Mouse (Mus musculus) kidney, embryonic 14.5 days (tissue): Measurements from ENCODE around the gene Tead3. TPM values are rescaled to one million over a fixed set of nuclear protein-coding genes. Genes with fewer than 3 reads are reported as not detected.
A peak's percentile ranks its signal among the peaks of the same experiment; 100 is the strongest.
"Not testable (repeated sequence)": the region's sequence is repeated elsewhere in the genome, so short reads cannot be mapped to it uniquely, and the experiment has no call there.

Experiments
- ATAC-seq: fragments of 200-750 bp; cut with Nextera tagmentation; 2 replicates; pipeline ENCODE4 v1.8.0; 2017; ENCODE audit warnings: moderate number of reproducible peaks, mild to moderate bottlenecking, moderate TSS enrichment, moderate library complexity; ENCODE audit not compliant: low FRiP score, low TSS enrichment
- H3K27ac ChIP-seq: fragments of 300-500 bp; sonication (generic); 2 replicates; pipeline ENCODE4 v1.5.1; 2014; ENCODE audit warnings: low read depth, mild to moderate bottlenecking, low read length, moderate library complexity, mixed read lengths
- H3K27me3 ChIP-seq: fragments of 300-500 bp; sonication (generic); 2 replicates; pipeline ENCODE4 v1.6.1; 2014; ENCODE audit warnings: mild to moderate bottlenecking, low read length; ENCODE audit not compliant: control insufficient read depth, insufficient read depth
- H3K36me3 ChIP-seq: fragments of 300-500 bp; sonication (generic); 2 replicates; pipeline ENCODE4 v1.6.1; 2014; ENCODE audit warnings: low read length, mixed read lengths; ENCODE audit not compliant: control insufficient read depth, insufficient read depth
- H3K4me1 ChIP-seq: fragments of 300-500 bp; sonication (generic); 2 replicates; pipeline ENCODE4 v1.6.1; 2014; ENCODE audit warnings: low read length, mixed read lengths; ENCODE audit not compliant: control insufficient read depth, insufficient read depth
- H3K4me2 ChIP-seq: fragments of 300-500 bp; sonication (generic); replicated peaks from 2 replicates; pipeline ENCODE4 v1.6.1; 2014; ENCODE audit warnings: low read depth, mild to moderate bottlenecking, low read length
- H3K4me3 ChIP-seq: fragments of 300-500 bp; sonication (generic); 2 replicates; pipeline ENCODE4 v1.5.1; 2014; ENCODE audit warnings: mild to moderate bottlenecking, low read length
- H3K9ac ChIP-seq: fragments of 300-500 bp; sonication (generic); 2 replicates; pipeline ENCODE4 v1.6.1; 2014; ENCODE audit warnings: low read depth, mild to moderate bottlenecking, low read length, moderate library complexity
- H3K9me3 ChIP-seq: fragments of 300-500 bp; sonication (generic); 2 replicates; pipeline ENCODE4 v1.6.1; 2016; ENCODE audit warnings: low read length; ENCODE audit not compliant: control insufficient read depth
- WGBS: fragments of 180-500 bp; shearing (Covaris S2); extraction: QIAGEN DNeasy Blood & Tissue Kit; methylation state at CpG from one replicate; pipeline ENCODE4 v1.1.7; 2014; 5-methylcytosine and 5-hydroxymethylcytosine counted together
- polyA plus RNA-seq: library from polyadenylated mRNA; unstranded; fragments of >200 nt; fragmentation: Nextera tagmentation; extraction: Ambion mirVana; gene quantifications from 2 replicates; pipeline ENCODE4 v1.2.1, GENCODE M21; 2014

The Tead3 gene
- polyA plus RNA-seq, 1 experiment from 2014 or later = 10.9 TPM

DNA sequence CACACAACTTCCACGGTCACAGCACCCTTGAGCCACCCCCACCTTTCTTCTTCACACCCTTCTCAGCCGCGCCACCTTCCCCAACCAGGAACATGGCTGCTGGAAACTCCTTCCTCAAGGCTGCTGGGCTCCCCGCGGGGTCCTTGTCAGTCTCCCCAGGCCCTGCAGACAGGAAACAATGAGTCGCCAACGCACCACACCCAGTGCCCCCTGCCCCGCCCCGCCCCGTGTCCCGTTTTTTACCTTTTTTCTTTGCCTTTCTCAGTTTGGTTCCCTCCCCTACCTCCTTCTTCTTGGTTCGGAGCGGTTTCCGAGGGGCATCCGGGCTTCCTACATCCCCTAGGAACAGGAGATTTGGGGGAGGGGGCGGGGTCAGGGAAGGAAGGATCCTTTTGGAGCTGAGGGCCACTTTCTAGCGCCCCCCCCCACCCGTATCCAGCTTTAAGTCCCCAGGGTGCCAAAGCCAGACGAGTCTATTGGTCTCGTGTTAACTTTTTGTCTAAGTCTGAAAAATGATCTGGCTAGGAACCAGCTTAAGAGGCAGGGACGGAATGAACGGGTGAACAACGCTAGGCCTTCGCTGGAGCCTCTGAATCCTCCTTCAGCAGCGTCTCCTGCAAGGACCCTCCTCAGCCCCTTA, 12.2 kb upstream of the Tead3 start:
- H3K9me3 ChIP-seq = no peaks in the 10 kb centered on the region
- no peaks in the 10 kb centered on the region for H3K36me3 ChIP-seq
- no peak for ATAC-seq
- WGBS = 4% methylated on average over 25 of the region's 25 CpGs
- peaks cover 25% of the 10 kb centered on the region for H3K4me1 ChIP-seq
- peaks cover 34% of the 10 kb centered on the region for H3K27me3 ChIP-seq
- H3K4me2 ChIP-seq = peak overlapping the region; percentile 39
- H3K27ac ChIP-seq = no peak overlapping the region
- peak overlapping the region; percentile 32 for H3K4me3 ChIP-seq
- peak overlapping the region; percentile 25 for H3K9ac ChIP-seq

DNA sequence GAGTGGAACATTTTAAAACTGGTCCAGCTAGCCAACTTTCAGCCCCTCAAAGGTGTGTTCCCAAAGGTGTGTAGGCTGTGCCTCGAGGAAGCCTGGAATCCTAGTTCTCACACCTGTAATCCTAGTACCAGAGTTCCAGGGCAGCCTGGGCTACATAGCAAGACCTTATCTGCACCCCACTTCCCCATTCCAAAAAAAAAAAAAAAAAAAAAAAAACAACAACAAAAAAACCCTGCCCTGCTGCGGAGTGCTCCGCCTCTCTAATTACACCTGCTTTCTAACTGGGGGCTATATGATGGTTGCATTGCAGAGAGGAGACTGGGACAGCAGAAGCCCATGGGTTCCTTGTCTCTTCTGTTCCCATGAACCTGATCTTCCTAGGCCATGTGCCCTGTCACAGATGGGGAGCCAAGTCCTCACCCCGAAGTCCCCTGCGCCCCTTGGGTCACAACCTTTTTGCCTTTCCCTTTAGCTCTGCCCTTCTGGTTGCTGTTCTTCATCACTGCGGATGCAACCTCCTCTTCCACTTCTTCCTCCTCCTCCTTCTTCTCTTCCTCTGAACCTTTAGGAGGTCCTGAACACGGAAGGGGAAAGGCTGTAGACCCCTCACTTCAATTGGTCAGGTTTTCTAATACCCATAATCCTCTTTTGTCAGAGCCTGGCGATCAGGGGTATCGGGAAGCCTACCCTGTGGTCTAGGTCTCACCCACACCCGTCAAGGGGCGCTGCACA, 11.5 kb upstream of the Tead3 start:
- Histone ChIP-seq H3K27me3 (peaks cover 34% of the 10 kb centered on the region), H3K36me3 (no peaks in the 10 kb centered on the region), H3K9ac (peak overlapping the region; percentile 25; the same call in 1 of the 2 replicates), H3K4me1 (peaks cover 25% of the 10 kb centered on the region), H3K27ac (no peak overlapping the region), H3K4me2 (peak overlapping the region; percentile 39), H3K9me3 (no peaks in the 10 kb centered on the region), H3K4me3 (peak overlapping the region; percentile 32)
- no peak for ATAC-seq
- WGBS = 29% methylated on average over 11 of the region's 11 CpGs

DNA sequence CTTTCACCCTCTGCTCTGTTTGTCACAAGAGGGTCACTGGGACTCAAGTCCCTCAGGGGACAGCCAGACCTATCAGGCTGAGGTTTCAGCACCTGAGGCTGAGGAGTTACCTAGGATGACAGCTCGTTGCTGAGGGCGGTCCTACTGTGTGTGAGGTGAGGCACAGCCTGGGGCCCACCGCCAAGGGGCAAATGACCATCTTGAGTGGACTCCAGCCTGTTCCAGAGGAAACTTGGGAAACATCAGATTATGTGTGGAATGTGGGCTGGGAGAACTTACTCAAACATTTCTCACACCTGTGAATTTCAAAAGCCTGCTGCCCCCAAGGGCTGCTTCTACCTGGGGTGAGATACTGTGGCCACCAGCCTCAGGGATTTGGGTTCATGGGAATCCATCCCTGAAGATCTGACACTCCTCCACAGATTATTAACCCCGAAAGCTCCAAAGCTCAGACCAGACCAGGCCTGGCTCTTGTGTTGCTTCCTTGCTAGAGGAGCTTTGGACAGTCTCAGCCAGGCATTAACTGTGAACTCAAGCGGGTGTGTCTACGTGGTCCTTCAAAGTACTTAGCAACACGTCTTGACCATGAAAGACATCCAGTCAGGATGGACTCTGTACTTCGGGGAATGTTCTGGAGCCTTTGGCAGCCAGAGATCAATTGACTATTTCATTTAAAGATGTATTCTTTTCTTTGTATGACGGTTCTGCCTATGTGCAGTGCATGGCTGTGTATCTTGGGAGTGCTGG, 10.1 kb upstream of the Tead3 start:
- no peak overlapping the region for H3K9ac ChIP-seq
- H3K4me3 ChIP-seq = no peak overlapping the region
- no peak overlapping the region for H3K27ac ChIP-seq
- no peaks in the 10 kb centered on the region for H3K9me3 ChIP-seq
- peaks cover 25% of the 10 kb centered on the region for H3K4me1 ChIP-seq
- no peak for ATAC-seq
- WGBS = 82% methylated on average over 9 of the region's 9 CpGs
- H3K27me3 ChIP-seq = peaks cover 34% of the 10 kb centered on the region
- no peaks in the 10 kb centered on the region for H3K36me3 ChIP-seq
- H3K4me2 ChIP-seq = no peak overlapping the region

DNA sequence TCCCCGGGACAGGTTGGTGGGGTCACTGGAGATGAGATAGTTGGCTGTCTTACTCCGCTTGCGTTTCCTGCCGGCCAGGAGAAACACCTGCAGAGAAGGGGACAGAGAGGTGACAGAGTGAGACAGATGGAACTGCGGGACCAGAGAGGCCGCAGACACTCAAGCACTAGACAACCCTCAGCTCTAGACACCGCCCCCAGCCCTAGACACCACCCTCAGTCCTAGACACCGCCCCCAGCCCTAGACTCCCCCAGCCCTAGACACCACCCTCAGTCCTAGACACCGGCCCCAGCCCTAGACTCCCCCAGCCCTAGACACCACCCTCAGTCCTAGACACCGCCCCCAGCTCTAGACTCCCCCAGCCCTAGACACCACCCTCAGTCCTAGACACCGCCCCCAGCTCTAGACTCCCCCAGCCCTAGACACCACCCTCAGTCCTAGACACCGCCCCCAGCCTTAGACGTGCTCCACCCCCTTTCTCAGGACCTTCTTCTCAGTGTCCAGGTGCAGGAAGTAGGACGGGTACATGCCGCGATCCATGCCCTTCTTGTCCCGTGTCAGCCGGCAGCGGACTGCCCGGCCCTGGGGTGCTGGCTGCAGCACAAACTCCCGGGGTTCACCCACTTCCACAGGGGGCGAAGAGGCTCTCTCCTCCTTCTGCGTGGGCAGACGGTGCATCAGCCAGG, 8.1 kb upstream of the Tead3 start:
- H3K4me2 ChIP-seq = not testable (repeated sequence)
- 14% methylated on average over 22 of the region's 24 CpGs for WGBS

DNA sequence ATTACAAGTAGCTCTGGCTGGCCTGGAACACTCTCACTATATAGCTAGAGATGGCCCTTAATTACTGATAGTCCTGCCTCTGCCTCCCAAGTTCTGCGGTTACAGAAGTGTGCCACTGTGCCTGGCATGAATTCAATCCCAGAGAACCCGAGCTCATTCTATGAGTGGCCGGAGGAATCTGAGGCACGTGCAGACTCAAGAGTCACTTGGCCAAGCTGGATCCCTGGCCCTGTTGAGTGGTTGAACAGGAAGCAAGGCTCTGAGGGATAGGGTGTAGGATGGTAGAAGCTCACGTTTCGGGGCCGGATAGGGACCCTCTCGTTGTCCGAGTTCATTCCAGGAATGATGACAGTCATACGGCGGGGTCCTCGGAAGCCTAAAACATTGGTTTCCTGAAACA, 5.3 kb upstream of the Tead3 start:
- Histone ChIP-seq H3K4me2 (no peak overlapping the region), H3K9ac (no peak overlapping the region), H3K36me3 (no peaks in the 10 kb centered on the region), H3K27ac (no peak overlapping the region), H3K9me3 (no peaks in the 10 kb centered on the region), H3K4me3 (no peak overlapping the region), H3K4me1 (peaks cover 13% of the 10 kb centered on the region), H3K27me3 (0 out of 2 replicates have a peak, but pooled peaks cover 3% of the 10 kb centered on the region)
- ATAC-seq = no peak
- 87% methylated on average over 12 of the region's 12 CpGs for WGBS

More for the DNA sequence above, 8.1 kb upstream of the Tead3 start:
- H3K27ac ChIP-seq, H3K36me3 ChIP-seq, H3K9ac ChIP-seq, H3K9me3 ChIP-seq, H3K4me3 ChIP-seq, ATAC-seq: not testable (repeated sequence)
- H3K4me1 ChIP-seq = peaks cover 13% of the 10 kb centered on the region
- H3K27me3 ChIP-seq = peaks cover 16% of the 10 kb centered on the region

DNA sequence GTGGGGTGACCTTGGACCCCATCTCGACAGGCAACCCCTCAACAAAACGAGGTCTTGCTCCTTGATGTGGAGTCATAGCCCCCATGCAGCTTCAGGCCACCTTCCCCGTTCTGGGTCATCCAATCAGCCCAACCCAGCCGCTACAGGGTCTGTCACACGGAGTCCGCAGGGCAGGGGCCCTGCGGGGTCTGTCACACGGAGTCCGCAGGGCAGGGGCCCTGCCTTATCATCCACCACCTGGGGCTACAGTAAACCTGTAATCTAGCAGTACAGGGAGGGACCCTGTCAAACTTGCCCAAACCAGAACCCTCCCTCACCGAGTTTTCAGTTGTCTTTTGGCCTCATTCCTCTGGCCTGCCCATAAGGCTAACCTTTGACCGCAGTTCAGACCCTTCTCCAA, 1.4 kb upstream of the Tead3 start:
- ATAC-seq = no peak
- Histone ChIP-seq H3K4me3 (no peak overlapping the region), H3K36me3 (no peaks in the 10 kb centered on the region), H3K27me3 (no peaks in the 10 kb centered on the region), H3K9me3 (no peaks in the 10 kb centered on the region), H3K4me2 (peak overlapping the region; percentile 93; the same call in 1 of the 2 replicates), H3K4me1 (peaks cover 34% of the 10 kb centered on the region), H3K27ac (peak overlapping the region; percentile 98; the same call in 1 of the 2 replicates), H3K9ac (0 out of 2 replicates have a peak overlapping the region, but pooled peaks have one; percentile 90)
- 14% methylated on average over 11 of the region's 11 CpGs for WGBS

DNA sequence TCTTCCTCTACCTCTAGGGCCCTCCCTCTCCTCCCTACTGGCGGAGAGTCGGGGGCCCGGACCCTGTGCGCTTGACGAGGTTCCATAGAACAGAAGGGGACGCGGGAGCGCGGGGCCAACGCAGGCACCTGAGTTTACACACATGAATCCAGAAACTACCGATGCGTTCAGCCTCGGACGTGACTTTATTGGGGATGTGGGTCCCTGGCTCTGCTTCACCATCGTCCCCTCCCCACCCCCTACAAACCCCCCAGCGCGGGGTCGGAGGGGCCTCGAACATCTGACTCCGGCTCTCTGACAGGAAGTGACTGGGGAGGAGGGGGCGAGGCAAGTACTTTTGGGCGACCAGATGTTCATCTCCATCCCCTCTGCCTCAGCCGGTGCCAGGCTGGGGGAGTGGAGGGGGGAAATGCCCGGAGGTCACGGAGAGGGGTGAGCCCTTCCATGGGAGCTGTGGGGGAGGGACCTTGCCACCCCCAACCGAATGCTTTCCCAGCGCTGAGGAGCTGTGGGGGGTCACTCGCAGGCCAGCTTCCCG, 805 bp upstream of the Tead3 start:
- peaks cover 38% of the 10 kb centered on the region for H3K4me1 ChIP-seq
- peak overlapping the region; percentile 93 for H3K4me2 ChIP-seq
- peak overlapping the region; percentile 86 for H3K4me3 ChIP-seq
- peak overlapping the region; percentile 90 for H3K9ac ChIP-seq
- WGBS = 0% methylated on average over 28 of the region's 29 CpGs
- H3K27me3 ChIP-seq = no peaks in the 10 kb centered on the region
- H3K36me3 ChIP-seq = no peaks in the 10 kb centered on the region
- H3K27ac ChIP-seq = peak overlapping the region; percentile 98
- no peaks in the 10 kb centered on the region for H3K9me3 ChIP-seq
- peak; percentile 1 for ATAC-seq

DNA sequence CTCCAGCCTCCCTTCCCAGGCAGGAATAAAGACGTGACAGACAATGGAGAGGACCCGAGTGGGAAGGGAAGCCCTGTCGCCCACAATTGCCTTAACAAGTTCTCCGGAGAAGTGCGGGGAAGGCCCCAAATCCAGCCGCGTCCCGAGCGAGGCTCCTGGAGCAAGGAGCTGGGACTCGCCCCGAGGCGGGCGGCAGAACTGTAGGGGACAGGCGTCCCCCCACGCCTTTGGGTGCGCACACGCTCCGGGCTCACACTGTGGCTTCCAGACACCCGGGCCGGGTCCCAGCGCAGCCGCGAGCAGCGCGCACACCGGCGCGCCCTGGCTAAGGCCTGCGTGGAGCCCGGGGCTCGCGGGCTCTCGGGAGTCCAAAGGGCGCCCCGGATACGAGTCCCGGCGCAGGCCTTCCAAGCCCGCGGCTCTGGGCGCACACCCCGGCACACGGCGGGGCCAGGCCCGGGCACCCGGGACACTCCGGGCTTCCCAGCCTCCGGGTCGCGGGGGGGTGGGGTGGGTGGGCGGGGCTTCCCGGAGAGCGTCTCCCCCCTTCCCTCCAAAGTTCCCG, 634 bp downstream of the Tead3 start:
- peak; percentile 21; the same call in 1 of the 2 replicates for ATAC-seq
- WGBS = under 1% methylated on average over 43 of the region's 54 CpGs
- H3K4me3 ChIP-seq = peak overlapping the region; percentile 86
- no peaks in the 10 kb centered on the region for H3K9me3 ChIP-seq
- H3K27ac ChIP-seq = peak overlapping the region; percentile 98
- no peaks in the 10 kb centered on the region for H3K36me3 ChIP-seq
- H3K27me3 ChIP-seq = no peaks in the 10 kb centered on the region
- H3K4me1 ChIP-seq = peaks cover 53% of the 10 kb centered on the region
- peak overlapping the region; percentile 90 for H3K9ac ChIP-seq
- H3K4me2 ChIP-seq = peak overlapping the region; percentile 93
